Mouse (Mus musculus) kidney, postnatal 36 days (tissue): Measurements from ENCODE around the gene Tmtc2.

ENCODE experiments used
- DNase-seq, 2 experiments: peaks; one replicate each; pipeline ENCODE4 v3.0.0; 2021 to 2022; ENCODE audit warnings: mixed read lengths in 2 of 2

Gene Tmtc2

GRCm38 (mm10) chr10:105286221-105286620 lies 288.0 kb downstream of the Tmtc2 start:
- DNase-seq = no peak

GRCm38 (mm10) chr10:105284171-105284570 lies 290.1 kb downstream of the Tmtc2 start:
- DNase-seq = peak in 1 of 2 experiments; percentile 15

GRCm38 (mm10) chr10:105280933-105281332 lies 293.3 kb downstream of the Tmtc2 start:
- DNase-seq = no peak

- DNase-seq = no peak
Observed at GRCm38 (mm10) chr10:105260053-105260452, 314.2 kb downstream of the Tmtc2 start.

GRCm38 (mm10) chr10:105238291-105238690 lies 336.0 kb downstream of the Tmtc2 start:
- DNase-seq = peak; percentile 3 to 55

- no peak for DNase-seq
Observed at GRCm38 (mm10) chr10:105232864-105233263, 341.4 kb downstream of the Tmtc2 start.

GRCm38 (mm10) chr10:105230416-105230815 lies 343.8 kb downstream of the Tmtc2 start:
- no peak for DNase-seq

GRCm38 (mm10) chr10:105228623-105229022 lies 345.6 kb downstream of the Tmtc2 start:
- no peak for DNase-seq

GRCm38 (mm10) chr10:105227631-105228030 lies 346.6 kb downstream of the Tmtc2 start:
- DNase-seq = no peak

GRCm38 (mm10) chr10:105225714-105226113 lies 348.5 kb downstream of the Tmtc2 start:
- no peak for DNase-seq

GRCm38 (mm10) chr10:105222904-105223303 lies 351.3 kb downstream of the Tmtc2 start:
- DNase-seq = no peak

- no peak for DNase-seq
Observed at GRCm38 (mm10) chr10:105201491-105201890, 372.8 kb downstream of the Tmtc2 start.

- DNase-seq = no peak
Observed at GRCm38 (mm10) chr10:105200678-105201077, 373.6 kb downstream of the Tmtc2 start.

- no peak for DNase-seq
Observed at GRCm38 (mm10) chr10:105200092-105200491, 374.2 kb downstream of the Tmtc2 start.

GRCm38 (mm10) chr10:105199515-105199914 lies 374.7 kb downstream of the Tmtc2 start:
- no peak for DNase-seq

GRCm38 (mm10) chr10:105195377-105195776 lies 378.9 kb downstream of the Tmtc2 start:
- no peak for DNase-seq

GRCm38 (mm10) chr10:105193756-105194460 lies 380.3 kb downstream of the Tmtc2 start:
- DNase-seq = no peak

GRCm38 (mm10) chr10:105192071-105192470 lies 382.2 kb downstream of the Tmtc2 start:
- no peak for DNase-seq

GRCm38 (mm10) chr10:105189746-105190145 lies 384.5 kb downstream of the Tmtc2 start:
- no peak for DNase-seq

GRCm38 (mm10) chr10:105186636-105187035 lies 387.6 kb downstream of the Tmtc2 start:
- no peak for DNase-seq

GRCm38 (mm10) chr10:105168443-105169102 lies 405.7 kb downstream of the Tmtc2 start:
- DNase-seq = no peak

GRCm38 (mm10) chr10:105165291-105165690 lies 409.0 kb downstream of the Tmtc2 start:
- DNase-seq = no peak

GRCm38 (mm10) chr10:105153789-105154188 lies 420.5 kb downstream of the Tmtc2 start:
- DNase-seq = no peak

GRCm38 (mm10) chr10:105144382-105144781 lies 429.9 kb downstream of the Tmtc2 start:
- peak in 1 of 2 experiments; percentile 11 for DNase-seq
